Mouse (Mus musculus): ENCODE results near the gene 2010300C02Rik. TPM values are rescaled to one million over a fixed set of nuclear protein-coding genes. Genes with fewer than 3 reads are reported as not detected.
A peak's percentile ranks its signal among the peaks of the same experiment; 100 is the strongest.
"Not testable (repeated sequence)": the region's sequence is repeated elsewhere in the genome, so short reads cannot be mapped to it uniquely, and the experiment has no call there.

Gene 2010300C02Rik
- polyA plus RNA-seq, 1 experiment from 2014 or later = 6.5 TPM

DNA sequence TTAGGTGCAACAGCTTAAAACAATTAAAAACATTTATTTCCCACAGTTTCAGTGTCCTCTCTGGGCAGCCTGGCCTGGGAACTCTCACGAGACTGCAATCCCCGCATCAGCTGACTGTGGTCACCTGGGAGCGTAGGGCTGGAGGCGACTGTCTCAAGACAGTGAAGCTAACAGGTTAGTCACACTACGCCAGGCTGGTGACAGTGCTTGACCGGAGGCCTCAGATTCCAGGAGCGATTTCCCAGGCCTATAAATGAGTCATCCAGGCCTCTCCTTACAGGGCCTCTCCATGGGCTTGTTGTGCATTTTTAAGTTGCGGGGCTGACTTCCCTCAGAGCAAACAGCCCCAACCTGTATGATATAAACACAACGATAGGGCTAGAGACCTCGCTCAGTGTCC is 116.7 kb downstream of the 2010300C02Rik start:
- ATAC-seq (ENCODE audit: insufficient number of reproducible peaks, low FRiP score) = no peak
- Histone ChIP-seq H3K9me3 (replicated peaks) (no peaks in the 10 kb centered on the region), H3K4me2 (no peak overlapping the region), H3K4me3 (no peak overlapping the region), H3K27me3 (replicated peaks) (no peaks in the 10 kb centered on the region), H3K36me3 (no peaks in the 10 kb centered on the region), H3K27ac (ENCODE audit: poor library complexity, severe bottlenecking) (no peak overlapping the region), H3K4me1 (replicated peaks) (peaks cover 13% of the 10 kb centered on the region), H3K9ac (no peak overlapping the region)
- WGBS = 82% methylated on average over 10 of the region's 10 CpGs

DNA sequence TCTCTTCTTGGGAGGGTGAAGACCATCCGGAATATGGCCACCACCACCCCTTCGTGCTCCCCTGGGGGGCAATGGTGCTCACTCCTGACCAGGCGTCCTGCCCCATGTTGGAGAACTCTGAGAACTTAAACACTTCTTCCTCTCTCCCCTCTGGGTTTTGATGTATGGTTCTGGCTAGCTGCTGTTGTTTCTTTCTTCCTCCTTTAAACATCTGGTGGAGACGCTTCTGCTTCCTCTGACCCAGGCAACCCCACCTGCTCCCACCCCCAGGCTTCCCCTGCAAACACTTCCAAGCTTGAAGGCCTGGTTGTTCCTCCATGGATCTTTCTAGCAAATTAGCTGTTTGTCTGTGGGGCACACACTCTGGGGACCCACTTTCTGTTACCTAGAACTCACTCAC is 117.6 kb downstream of the 2010300C02Rik start:
- Histone ChIP-seq H3K9me3 (replicated peaks) (no peaks in the 10 kb centered on the region), H3K27ac (ENCODE audit: poor library complexity, severe bottlenecking) (no peak overlapping the region), H3K36me3 (no peaks in the 10 kb centered on the region), H3K4me2 (no peak overlapping the region), H3K4me3 (no peak overlapping the region), H3K27me3 (replicated peaks) (no peaks in the 10 kb centered on the region), H3K4me1 (replicated peaks) (peaks cover 13% of the 10 kb centered on the region), H3K9ac (no peak overlapping the region)
- 83% methylated on average over 4 of the region's 4 CpGs for WGBS
- ATAC-seq (ENCODE audit: insufficient number of reproducible peaks, low FRiP score) = no peak

DNA sequence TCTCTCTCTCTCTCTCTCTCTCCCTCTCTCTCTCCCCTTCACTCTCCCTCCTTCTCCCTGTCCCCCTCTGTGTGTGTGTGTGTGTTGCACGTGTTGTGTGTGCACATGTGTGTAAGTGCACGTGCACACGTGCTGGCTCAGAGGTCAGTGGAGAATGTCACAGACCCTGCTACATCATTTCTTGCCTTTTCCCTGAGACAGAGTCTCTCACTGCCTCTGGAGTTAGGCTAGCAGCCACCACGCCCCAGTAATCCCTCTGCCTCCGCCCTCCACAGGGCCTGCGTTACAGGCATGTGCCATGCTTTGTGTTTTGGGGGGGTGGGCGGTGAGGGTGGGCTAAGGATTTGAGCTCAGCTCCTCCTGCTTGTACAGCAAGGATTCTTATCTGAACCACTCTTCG is 118.4 kb downstream of the 2010300C02Rik start:
- no peak overlapping the region for H3K9ac ChIP-seq
- WGBS = 82% methylated on average over 8 of the region's 8 CpGs
- H3K27me3 ChIP-seq (replicated peaks) = no peaks in the 10 kb centered on the region
- H3K27ac ChIP-seq (ENCODE audit: poor library complexity, severe bottlenecking) = no peak overlapping the region
- no peaks in the 10 kb centered on the region for H3K36me3 ChIP-seq
- no peak overlapping the region for H3K4me2 ChIP-seq
- H3K4me3 ChIP-seq = no peak overlapping the region
- no peaks in the 10 kb centered on the region for H3K9me3 ChIP-seq (replicated peaks)
- ATAC-seq (ENCODE audit: insufficient number of reproducible peaks, low FRiP score) = no peak
- H3K4me1 ChIP-seq (replicated peaks) = peaks cover 13% of the 10 kb centered on the region

DNA sequence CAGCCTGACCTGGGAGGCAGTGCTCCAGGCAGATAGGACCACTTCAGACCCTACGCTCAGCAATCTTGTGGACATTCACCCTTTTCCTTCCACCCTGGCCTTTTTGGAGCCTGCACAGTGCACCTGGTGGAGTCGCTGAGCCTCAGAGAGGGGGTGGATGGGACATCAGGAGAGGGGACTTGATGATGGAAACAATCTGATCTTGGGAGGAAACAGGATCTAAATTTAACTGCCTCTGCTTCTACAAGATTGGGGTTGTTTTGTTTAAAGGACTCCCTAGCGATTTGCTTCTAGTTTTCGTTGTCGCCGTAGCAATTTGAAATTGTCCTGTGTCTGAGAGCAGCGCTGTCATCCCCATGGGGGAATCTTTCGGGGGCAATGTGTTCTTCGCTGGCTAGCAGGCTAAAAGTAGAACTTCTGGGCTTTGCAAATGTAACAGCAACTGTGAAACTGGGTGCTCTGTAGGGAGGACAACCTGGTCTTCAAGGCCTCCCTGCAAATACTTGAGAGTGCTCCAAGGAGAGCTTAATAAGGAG is 119.2 kb downstream of the 2010300C02Rik start:
- 52% methylated on average over 9 of the region's 9 CpGs for WGBS
- H3K4me2 ChIP-seq = no peak overlapping the region
- no peak for ATAC-seq (ENCODE audit: insufficient number of reproducible peaks, low FRiP score)
- H3K4me1 ChIP-seq (replicated peaks) = peaks cover 13% of the 10 kb centered on the region
- H3K9me3 ChIP-seq (replicated peaks) = no peaks in the 10 kb centered on the region
- H3K27me3 ChIP-seq (replicated peaks) = no peaks in the 10 kb centered on the region
- no peak overlapping the region for H3K27ac ChIP-seq (ENCODE audit: poor library complexity, severe bottlenecking)
- H3K4me3 ChIP-seq = no peak overlapping the region
- no peaks in the 10 kb centered on the region for H3K36me3 ChIP-seq
- H3K9ac ChIP-seq = no peak overlapping the region

DNA sequence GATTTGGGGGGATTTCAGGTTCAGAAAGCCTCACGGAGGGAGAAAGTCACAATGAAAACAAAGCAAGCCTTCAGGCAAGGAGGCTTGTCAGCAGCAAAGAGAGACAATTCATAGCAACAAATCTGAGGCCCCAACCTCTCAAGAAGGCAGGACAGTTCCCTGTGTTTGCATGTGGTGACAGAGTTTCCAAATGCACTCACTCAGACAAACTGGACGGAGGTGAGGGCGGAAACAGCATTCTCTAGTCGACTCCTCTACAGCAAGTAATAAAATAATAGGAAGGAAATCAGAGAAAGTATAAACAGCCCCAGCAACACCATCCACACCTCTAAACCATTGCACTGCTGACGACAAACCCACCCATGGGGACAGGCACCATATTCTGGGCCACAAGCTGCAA is 120.9 kb downstream of the 2010300C02Rik start:
- Histone ChIP-seq H3K27ac (ENCODE audit: poor library complexity, severe bottlenecking) (no peak overlapping the region), H3K4me1 (replicated peaks) (peaks cover 13% of the 10 kb centered on the region), H3K4me2 (no peak overlapping the region), H3K9ac (no peak overlapping the region), H3K36me3 (no peaks in the 10 kb centered on the region), H3K9me3 (replicated peaks) (no peaks in the 10 kb centered on the region), H3K27me3 (replicated peaks) (no peaks in the 10 kb centered on the region), H3K4me3 (no peak overlapping the region)
- no peak for ATAC-seq (ENCODE audit: insufficient number of reproducible peaks, low FRiP score)
- WGBS = 71% methylated on average over 5 of the region's 5 CpGs

DNA sequence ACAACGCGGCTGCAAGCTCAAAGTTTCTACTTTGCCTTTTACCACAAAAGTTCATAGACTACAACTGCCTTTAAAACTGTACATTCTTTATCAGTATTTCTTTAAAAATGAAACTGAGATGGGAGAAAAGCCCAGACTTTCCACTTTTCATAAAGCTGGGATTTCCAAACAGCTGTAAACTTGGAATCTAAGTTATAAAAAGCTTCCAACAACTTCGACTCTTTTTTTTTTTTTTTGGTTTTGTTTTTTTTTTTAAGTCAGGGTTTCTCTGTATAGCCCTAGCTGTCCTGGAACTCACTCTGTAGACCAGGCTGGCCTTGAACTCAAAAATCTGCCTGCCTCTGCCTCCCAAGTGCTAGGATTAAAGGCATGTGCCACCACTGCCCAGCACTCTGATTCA is 125.1 kb downstream of the 2010300C02Rik start:
- ATAC-seq (ENCODE audit: insufficient number of reproducible peaks, low FRiP score); H3K4me3 ChIP-seq; H3K4me1 ChIP-seq (replicated peaks); H3K36me3 ChIP-seq; H3K27ac ChIP-seq (ENCODE audit: poor library complexity, severe bottlenecking); H3K9me3 ChIP-seq (replicated peaks); H3K4me2 ChIP-seq; H3K9ac ChIP-seq; H3K27me3 ChIP-seq (replicated peaks): not testable (repeated sequence)
- WGBS = 86% methylated on average over 3 of the region's 3 CpGs

DNA sequence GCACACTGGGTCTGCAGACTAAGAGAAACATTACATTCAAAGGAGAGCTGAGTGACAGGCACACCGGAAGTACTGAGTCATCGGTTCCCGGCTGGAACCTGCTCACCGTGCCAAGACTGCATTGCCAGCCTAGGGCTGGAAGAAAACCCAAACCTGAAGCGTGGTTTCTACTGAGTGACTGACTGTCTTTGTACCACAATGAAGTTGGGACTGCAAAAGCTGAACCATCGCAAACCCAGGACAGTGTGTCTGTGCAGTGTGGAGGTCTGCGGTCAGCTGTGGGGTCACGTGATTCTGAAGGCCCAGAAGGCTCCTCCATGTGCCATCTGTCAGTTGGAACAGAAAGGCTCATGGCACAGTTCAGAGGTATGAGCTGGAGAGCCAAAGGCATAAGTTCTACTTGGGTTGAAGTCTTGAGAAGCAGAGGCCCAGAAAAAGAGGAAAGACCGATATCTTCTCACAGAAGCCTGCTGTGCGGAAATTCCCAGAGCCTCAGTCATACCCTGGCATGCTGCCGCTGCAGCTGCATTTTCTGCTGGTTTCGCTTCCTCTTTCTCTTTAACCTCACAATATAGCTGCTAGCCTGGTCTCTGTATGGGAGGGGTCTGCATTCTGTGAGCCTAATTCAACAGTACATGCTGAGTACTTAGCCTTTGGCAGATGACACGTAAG is 133.9 kb downstream of the 2010300C02Rik start:
- Histone ChIP-seq H3K4me2 (no peak overlapping the region), H3K9ac (no peak overlapping the region), H3K27me3 (replicated peaks) (no peaks in the 10 kb centered on the region), H3K4me1 (replicated peaks) (peaks cover 6% of the 10 kb centered on the region), H3K27ac (ENCODE audit: poor library complexity, severe bottlenecking) (0 out of 2 replicates have a peak overlapping the region, but pooled peaks have one; percentile 38), H3K9me3 (replicated peaks) (no peaks in the 10 kb centered on the region), H3K36me3 (no peaks in the 10 kb centered on the region), H3K4me3 (no peak overlapping the region)
- WGBS = 67% methylated on average over 13 of the region's 13 CpGs
- ATAC-seq (ENCODE audit: insufficient number of reproducible peaks, low FRiP score) = peak; percentile 48; the same call in 1 of the 2 replicates

DNA sequence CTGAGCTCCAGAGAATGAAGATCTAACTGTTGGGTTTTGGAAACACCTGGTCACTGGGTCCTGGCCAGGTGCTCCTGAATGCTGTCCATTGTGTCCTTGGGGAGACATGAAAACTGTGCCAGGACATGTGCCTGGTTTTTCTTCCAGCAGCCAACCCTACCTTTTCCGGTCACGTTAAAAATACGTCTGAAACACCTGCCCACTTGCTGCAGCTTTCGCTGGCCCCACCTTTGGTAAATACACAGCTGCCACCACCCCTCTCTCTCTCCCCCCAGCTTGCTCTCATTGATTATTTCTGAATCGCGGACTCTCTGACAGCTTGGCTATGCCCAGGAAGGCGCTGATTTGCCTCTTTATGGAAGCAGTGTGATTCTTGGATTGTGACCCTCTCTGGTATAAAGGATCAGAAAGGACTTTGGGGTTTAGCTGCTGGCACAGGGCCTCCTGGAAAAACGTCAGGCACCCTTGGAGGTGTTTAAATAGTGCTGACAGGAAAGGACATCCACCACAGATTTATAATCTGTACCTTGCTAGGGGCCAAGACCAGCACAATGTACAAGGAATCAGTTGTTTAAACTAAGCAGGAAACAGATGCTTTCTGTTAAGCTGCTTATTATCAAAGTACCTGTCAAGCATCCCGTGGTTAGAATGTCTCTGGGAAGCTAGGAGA is 136.0 kb downstream of the 2010300C02Rik start:
- ATAC-seq (ENCODE audit: insufficient number of reproducible peaks, low FRiP score) = no peak
- H3K27ac ChIP-seq (ENCODE audit: poor library complexity, severe bottlenecking) = no peak overlapping the region
- H3K9ac ChIP-seq = no peak overlapping the region
- H3K4me3 ChIP-seq = no peak overlapping the region
- WGBS = 54% methylated on average over 9 of the region's 9 CpGs
- H3K36me3 ChIP-seq = no peaks in the 10 kb centered on the region
- H3K4me2 ChIP-seq = no peak overlapping the region
- peaks cover 6% of the 10 kb centered on the region for H3K4me1 ChIP-seq (replicated peaks)
- H3K27me3 ChIP-seq (replicated peaks) = no peaks in the 10 kb centered on the region
- H3K9me3 ChIP-seq (replicated peaks) = no peaks in the 10 kb centered on the region

DNA sequence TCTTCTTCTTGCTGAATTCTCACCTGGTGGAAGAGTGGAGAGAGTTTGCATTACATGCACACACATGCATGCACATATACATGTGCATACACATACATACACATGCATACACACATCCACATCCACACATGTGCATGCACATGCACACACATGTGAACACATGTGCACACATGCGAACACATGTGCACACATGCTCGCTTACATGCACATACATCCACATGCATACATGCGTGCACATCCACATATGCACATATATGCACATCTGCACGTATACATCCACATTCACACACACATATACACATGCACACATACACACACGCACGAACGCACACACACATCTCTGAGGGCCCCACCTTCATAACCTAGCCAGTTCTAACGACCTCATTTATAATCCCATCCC is 136.7 kb downstream of the 2010300C02Rik start:
- Histone ChIP-seq H3K27ac (ENCODE audit: poor library complexity, severe bottlenecking) (no peak overlapping the region), H3K36me3 (no peaks in the 10 kb centered on the region), H3K27me3 (replicated peaks) (no peaks in the 10 kb centered on the region), H3K4me2 (no peak overlapping the region), H3K9me3 (replicated peaks) (no peaks in the 10 kb centered on the region), H3K4me1 (replicated peaks) (peaks cover 6% of the 10 kb centered on the region), H3K9ac (no peak overlapping the region), H3K4me3 (no peak overlapping the region)
- WGBS = 89% methylated on average over 8 of the region's 8 CpGs
- ATAC-seq (ENCODE audit: insufficient number of reproducible peaks, low FRiP score) = no peak

DNA sequence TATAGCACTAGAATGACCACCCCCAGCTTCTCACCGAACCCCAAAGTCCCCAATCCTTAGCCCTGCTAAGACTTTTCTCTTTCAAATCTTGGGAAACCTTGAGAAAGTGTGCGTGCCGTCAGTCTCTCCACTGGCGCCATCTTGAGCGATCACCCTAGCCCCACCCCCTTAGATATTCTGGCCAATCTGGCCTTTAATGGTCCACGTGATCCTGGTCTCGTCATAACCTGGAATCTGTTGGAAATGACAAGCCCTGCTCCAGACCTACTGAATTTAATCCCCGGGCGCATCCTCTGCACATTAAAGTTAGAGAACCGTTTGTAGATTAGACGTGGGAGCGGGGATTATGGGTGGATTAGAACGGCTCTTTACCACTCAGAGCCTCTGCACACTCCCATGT is 140.2 kb downstream of the 2010300C02Rik start:
- Histone ChIP-seq H3K4me2 (no peak overlapping the region), H3K9me3 (replicated peaks) (peaks cover 9% of the 10 kb centered on the region; the same call in 1 of the 2 replicates), H3K27me3 (replicated peaks) (no peaks in the 10 kb centered on the region), H3K9ac (no peak overlapping the region), H3K36me3 (no peaks in the 10 kb centered on the region), H3K4me1 (replicated peaks) (peaks cover 6% of the 10 kb centered on the region), H3K27ac (ENCODE audit: poor library complexity, severe bottlenecking) (no peak overlapping the region), H3K4me3 (no peak overlapping the region)
- WGBS = 87% methylated on average over 13 of the region's 13 CpGs
- no peak for ATAC-seq (ENCODE audit: insufficient number of reproducible peaks, low FRiP score)

DNA sequence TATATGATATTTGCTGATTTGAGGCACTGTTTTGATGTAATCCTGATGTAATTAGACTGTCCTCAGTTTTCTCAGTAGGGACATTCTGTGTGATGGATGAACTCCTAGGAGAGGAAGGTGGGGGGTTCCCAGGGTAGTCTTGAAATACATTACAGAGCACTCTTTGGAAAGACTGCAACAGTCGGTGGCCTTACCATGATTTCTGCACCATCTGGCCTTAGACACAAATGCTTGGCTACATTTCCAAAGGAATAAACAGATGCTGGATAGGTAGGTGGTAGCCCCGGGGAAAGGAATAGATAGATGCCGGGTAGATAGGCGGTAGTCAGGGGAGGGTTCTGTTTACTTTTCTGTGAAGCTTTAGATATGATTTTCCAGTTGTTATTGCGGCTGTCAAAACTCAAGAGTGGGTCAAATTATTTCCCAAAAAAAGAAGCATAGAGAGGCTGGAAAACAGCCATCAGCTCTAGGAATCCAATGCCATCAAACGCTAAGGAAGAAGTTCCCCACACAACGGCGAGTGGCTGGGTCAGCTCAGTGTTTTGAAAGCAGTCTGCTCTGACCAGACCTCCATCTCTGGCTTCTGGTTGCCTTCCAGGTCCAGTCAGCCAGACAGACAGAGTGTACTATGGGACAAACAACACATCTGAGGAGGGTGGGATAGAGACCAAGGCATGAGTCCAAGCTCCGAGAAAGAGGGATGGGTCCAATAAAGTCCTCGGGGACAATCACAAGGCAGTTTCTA is 147.2 kb downstream of the 2010300C02Rik start:
- WGBS = 71% methylated on average over 10 of the region's 10 CpGs
- H3K4me2 ChIP-seq = no peak overlapping the region
- peaks cover 9% of the 10 kb centered on the region; the same call in 1 of the 2 replicates for H3K9me3 ChIP-seq (replicated peaks)
- no peak overlapping the region for H3K4me3 ChIP-seq
- no peak overlapping the region for H3K27ac ChIP-seq (ENCODE audit: poor library complexity, severe bottlenecking)
- no peak for ATAC-seq (ENCODE audit: insufficient number of reproducible peaks, low FRiP score)
- no peaks in the 10 kb centered on the region for H3K4me1 ChIP-seq (replicated peaks)
- no peaks in the 10 kb centered on the region for H3K36me3 ChIP-seq
- no peak overlapping the region for H3K9ac ChIP-seq
- H3K27me3 ChIP-seq (replicated peaks) = no peaks in the 10 kb centered on the region
